Mouse (Mus musculus) embryonic facial prominence, embryonic 13.5 days (tissue): ENCODE measurements around the gene Rab39b. TPM values are rescaled to one million over a fixed set of nuclear protein-coding genes. Genes with fewer than 3 reads are reported as not detected.

Experiments used
- ATAC-seq: fragments of 200-750 bp; cut with Nextera tagmentation; 2 replicates; pipeline ENCODE4 v1.8.0; 2017; ENCODE audit warnings: low read depth; ENCODE audit not compliant: insufficient number of reproducible peaks, insufficient read depth, low FRiP score, low TSS enrichment
- H3K27ac ChIP-seq: fragments of 300-500 bp; sonication (generic); 2 replicates; pipeline ENCODE4 v1.5.1; 2015; ENCODE audit warnings: moderate library complexity, mild to moderate bottlenecking, inconsistent platforms
- H3K27me3 ChIP-seq: fragments of 300-500 bp; sonication (generic); 2 replicates; pipeline ENCODE4 v1.6.1; 2015; ENCODE audit warnings: mild to moderate bottlenecking, inconsistent platforms
- H3K36me3 ChIP-seq: fragments of 300-500 bp; sonication (generic); 2 replicates; pipeline ENCODE4 v1.6.1; 2015; ENCODE audit warnings: mild to moderate bottlenecking, inconsistent platforms
- H3K4me1 ChIP-seq: fragments of 300-500 bp; sonication (generic); 2 replicates; pipeline ENCODE4 v1.6.1; 2015; ENCODE audit warnings: inconsistent platforms
- H3K4me2 ChIP-seq: fragments of 300-500 bp; sonication (generic); 2 replicates; pipeline ENCODE4 v1.6.1; 2015; ENCODE audit warnings: moderate library complexity, mild to moderate bottlenecking, inconsistent platforms
- H3K4me3 ChIP-seq: fragments of 300-500 bp; sonication (generic); 2 replicates; pipeline ENCODE4 v1.5.1; 2015; ENCODE audit warnings: mild to moderate bottlenecking, inconsistent platforms
- H3K9ac ChIP-seq: fragments of 300-500 bp; sonication (generic); 2 replicates; pipeline ENCODE4 v1.6.1; 2015; ENCODE audit warnings: mild to moderate bottlenecking, inconsistent platforms
- H3K9me3 ChIP-seq: fragments of 300-500 bp; sonication (generic); 2 replicates; pipeline ENCODE4 v1.6.1; 2016; ENCODE audit warnings: inconsistent platforms
- WGBS: fragments of 180-500 bp; shearing (Covaris S2); methylation state at CpG from one replicate; pipeline ENCODE4 v1.1.7; 2015; ENCODE audit warnings: mixed read lengths; 5-methylcytosine and 5-hydroxymethylcytosine counted together
- polyA plus RNA-seq: library from polyadenylated mRNA; unstranded; fragments of >200 nt; fragmentation: Nextera tagmentation; extraction: Ambion mirVana; gene quantifications from 2 replicates; pipeline ENCODE4 v1.2.1, GENCODE M21; 2015

Rab39b gene
- polyA plus RNA-seq = 3.7 TPM in 2 replicates

DNA sequence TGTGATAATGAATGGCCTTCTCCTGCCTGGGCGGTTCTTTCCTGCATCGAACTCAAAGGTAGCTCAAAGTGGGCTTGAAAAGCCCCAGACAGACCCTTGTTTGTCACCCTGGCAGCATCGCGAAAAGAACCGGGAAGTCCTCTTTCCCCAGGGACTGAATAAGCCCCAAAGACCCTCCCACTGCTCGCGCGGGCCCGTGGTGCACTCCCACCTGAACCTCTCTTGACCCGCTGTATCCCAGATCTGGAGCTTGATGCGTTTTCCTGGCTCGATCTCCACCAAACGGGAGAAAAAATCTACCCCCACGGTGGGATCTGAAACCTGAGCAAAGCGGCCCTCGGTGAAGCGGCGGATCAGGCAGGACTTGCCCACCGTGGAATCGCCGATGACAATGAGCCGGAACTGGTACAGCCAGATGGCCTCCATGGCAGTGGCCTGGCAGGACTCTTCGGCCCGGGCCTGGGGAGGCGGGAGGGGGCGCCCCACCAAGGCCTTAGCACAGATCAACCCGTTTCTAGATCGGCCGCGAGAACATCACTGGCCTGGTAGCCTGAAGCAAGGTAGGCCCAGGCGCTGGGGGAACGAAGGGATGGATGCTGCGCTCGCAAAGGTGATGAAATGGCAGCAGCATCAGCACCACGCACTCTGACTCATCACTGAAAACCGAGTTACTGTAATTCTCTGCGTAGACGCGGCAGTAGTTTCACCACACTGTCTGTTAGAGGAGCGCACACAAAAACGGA lies at the start of gene Rab39b:
Rab39b (minus strand) TSS at position 650 of the 743 bp plus-strand sequence.
- Histone ChIP-seq H3K27ac (no peak within 1 kb of the TSS), H3K4me3 (peak within 1 kb of the TSS; percentile 53), H3K27me3 (no peaks in the 10 kb centered on the region), H3K4me2 (peak within 1 kb of the TSS; percentile 59), H3K36me3 (no peaks in the 10 kb centered on the region), H3K9ac (peak within 1 kb of the TSS; percentile 69), H3K9me3 (no peaks in the 10 kb centered on the region), H3K4me1 (no peaks in the 10 kb centered on the region)
- peak; percentile 64 for ATAC-seq
- WGBS = 22% methylated on average over 41 of the region's 41 CpGs

DNA sequence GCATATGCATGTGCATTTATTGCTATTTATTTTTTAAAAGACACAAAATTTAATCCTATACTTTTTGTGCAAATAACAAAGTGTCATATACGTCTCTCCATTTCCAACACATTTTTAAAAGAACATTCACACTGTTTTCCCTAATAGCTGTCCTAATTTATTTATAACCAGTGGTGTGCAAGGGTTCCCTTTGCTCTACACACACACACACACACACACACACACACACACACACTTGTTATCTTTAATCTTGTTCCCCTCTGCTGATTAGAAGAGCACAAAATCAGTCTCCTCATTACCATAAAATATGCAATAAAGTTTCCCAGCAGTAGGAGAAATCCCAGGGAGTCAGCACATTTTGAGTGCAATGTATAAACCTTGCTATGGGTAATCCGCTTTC lies 508 bp upstream of the Rab39b start:
- no peak overlapping the region for H3K9ac ChIP-seq
- no peak overlapping the region for H3K4me3 ChIP-seq
- no peaks in the 10 kb centered on the region for H3K4me1 ChIP-seq
- no peak for ATAC-seq
- no peaks in the 10 kb centered on the region for H3K36me3 ChIP-seq
- no peaks in the 10 kb centered on the region for H3K27me3 ChIP-seq
- no peak overlapping the region for H3K4me2 ChIP-seq
- H3K9me3 ChIP-seq = no peaks in the 10 kb centered on the region
- H3K27ac ChIP-seq = no peak overlapping the region
- WGBS = 85% methylated on average over 2 of the region's 2 CpGs

Other genes with a start within 250 kb of the Rab39b start
- gene Fundc2, start 195.8 kb downstream of the Rab39b start, polyA plus RNA-seq = 68.1 and 70.1 TPM in 2 replicates
- gene F8, start 195.6 kb downstream of the Rab39b start, polyA plus RNA-seq = 2.0 and 2.5 TPM in 2 replicates
- gene Cmc4, start 161.6 kb downstream of the Rab39b start, polyA plus RNA-seq = 29.6 and 30.8 TPM in 2 replicates
- 10.8 and 11.7 TPM in 2 replicates for gene Mtcp1, start 161.6 kb downstream of the Rab39b start, polyA plus RNA-seq
- gene Brcc3, start 161.6 kb downstream of the Rab39b start, polyA plus RNA-seq = 58.9 and 60.9 TPM in 2 replicates
- 152 and 156 TPM in 2 replicates for gene Vbp1, start 63.9 kb downstream of the Rab39b start, polyA plus RNA-seq